Mouse (Mus musculus): ENCODE data around the gene Hoxd13.

DNA sequence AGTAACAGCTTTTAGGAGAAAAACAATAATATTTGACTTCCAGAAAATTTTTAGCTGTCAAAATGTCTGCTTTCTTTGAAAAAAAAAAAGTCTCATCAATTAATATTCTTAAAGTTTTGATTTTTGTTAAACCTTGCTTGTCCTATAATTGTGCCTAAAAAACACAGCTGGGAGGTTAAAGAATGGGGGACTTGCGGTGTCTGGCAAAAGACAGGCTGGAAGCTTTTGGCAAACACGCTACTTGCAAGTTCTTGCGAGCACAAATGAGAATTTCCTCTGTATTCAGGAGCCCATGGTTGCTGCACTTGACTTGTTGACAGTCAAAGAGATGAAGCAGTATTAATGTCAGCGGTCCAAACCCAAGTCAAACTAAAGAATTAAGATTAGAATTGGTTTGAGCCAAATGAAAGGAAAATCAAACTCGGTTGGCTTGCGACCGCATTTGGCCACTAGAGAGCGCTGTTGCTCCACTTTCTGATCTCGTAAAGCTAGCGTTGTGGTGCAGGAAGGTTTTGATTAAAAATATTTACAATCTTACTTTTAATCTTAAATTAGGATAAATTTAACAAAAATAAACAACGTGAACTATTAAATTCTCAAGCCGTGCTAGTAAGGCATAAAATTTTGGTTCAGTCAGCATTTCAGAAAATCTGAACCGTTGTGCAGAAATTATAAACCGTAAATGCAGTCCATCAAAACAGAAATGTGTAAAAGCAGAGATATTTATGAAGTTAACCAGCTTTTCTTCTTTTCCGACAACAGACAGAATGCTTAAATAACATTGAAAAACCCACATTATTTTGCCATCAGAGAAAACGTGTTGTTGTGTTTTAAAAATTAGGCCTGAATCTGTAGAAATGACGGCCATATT is 34.1 kb downstream of the Hoxd13 start:
- no peak for TF ChIP-seq FLI1 (IDR thresholded peaks at IDR 0.05; ENCODE audit: low read length)
- TF ChIP-seq GATA1 (IDR thresholded peaks at IDR 0.05; ENCODE audit: borderline replicate concordance, low read length) = no peak

Measured in megakaryocyte, embryonic 14.5 days (primary cell).